Mouse (Mus musculus) forebrain, postnatal 0 days (tissue): ENCODE data around the gene Itpkb. TPM values are rescaled to one million over a fixed set of nuclear protein-coding genes. Genes with fewer than 3 reads are reported as not detected.
A peak's percentile ranks its signal among the peaks of the same experiment; 100 is the strongest.

Source experiments
- ATAC-seq: fragments of 200-750 bp; cut with Nextera tagmentation; 2 replicates; pipeline ENCODE4 v1.8.0; 2017; ENCODE audit warnings: mild to moderate bottlenecking, moderate library complexity
- DNase-seq: peaks from one replicate; pipeline ENCODE4 v3.0.0-alpha.2; 2015
- H3K27ac ChIP-seq: fragments of 300-500 bp; sonication (generic); 2 replicates; pipeline ENCODE4 v1.5.1; 2014; ENCODE audit warnings: low read depth, mild to moderate bottlenecking, antibody characterized with exemption, low read length, moderate library complexity, mixed read lengths
- H3K27me3 ChIP-seq: fragments of 300-500 bp; sonication (generic); 2 replicates; pipeline ENCODE4 v1.6.1; 2014; ENCODE audit warnings: mild to moderate bottlenecking, low read length, mixed read lengths; ENCODE audit not compliant: insufficient read depth
- H3K36me3 ChIP-seq: fragments of 300-500 bp; sonication (generic); 2 replicates; pipeline ENCODE4 v1.6.1; 2014; ENCODE audit warnings: mild to moderate bottlenecking, moderate library complexity; ENCODE audit not compliant: insufficient read depth
- H3K4me1 ChIP-seq: fragments of 300-500 bp; sonication (generic); 2 replicates; pipeline ENCODE4 v1.6.1; 2014; ENCODE audit warnings: antibody characterized with exemption; ENCODE audit not compliant: insufficient read depth
- H3K4me2 ChIP-seq: fragments of 300-500 bp; sonication (generic); 2 replicates; pipeline ENCODE4 v1.6.1; 2014; ENCODE audit warnings: low read depth, mild to moderate bottlenecking, moderate library complexity
- H3K4me3 ChIP-seq: fragments of 300-500 bp; sonication (generic); 2 replicates; pipeline ENCODE4 v1.5.1; 2014; ENCODE audit warnings: low read depth, low read length, mixed read lengths
- H3K9ac ChIP-seq: fragments of 300-500 bp; sonication (generic); 2 replicates; pipeline ENCODE4 v1.6.1; 2014; ENCODE audit warnings: mild to moderate bottlenecking
- H3K9me3 ChIP-seq: fragments of 300-500 bp; sonication (generic); 2 replicates; pipeline ENCODE4 v1.6.1; 2016; ENCODE audit warnings: low read length
- CTCF ChIP-seq: sonication (generic); IDR thresholded peaks from 2 replicates; pipeline ENCODE4 v1.5.1; 2016; ENCODE audit warnings: antibody characterized with exemption, control low read depth, low read depth
- WGBS: fragments of 180-500 bp; shearing (Covaris S2); extraction: QIAGEN DNeasy Blood & Tissue Kit; methylation state at CpG from one replicate; pipeline ENCODE4 v1.1.7; 2014; 5-methylcytosine and 5-hydroxymethylcytosine counted together
- polyA plus RNA-seq: library from polyadenylated mRNA; unstranded; fragments of >200 nt; fragmentation: Nextera tagmentation; extraction: Ambion mirVana; gene quantifications from 2 replicates; pipeline ENCODE4 v1.2.1, GENCODE M21; 2015
- total RNA-seq: library from RNA; depleted of rRNA; stranded (reverse); fragments of >200 nt; gene quantifications from 2 replicates; pipeline ENCODE4 v1.2.3, GENCODE M21; 2014; rRNA removed

Itpkb gene
- total and polyA plus RNA-seq, 2 experiments from 2014 or later, result 1.9 to 6.4 TPM

GRCm38 (mm10) chr1:180460721-180461120 is 130.4 kb downstream of the Itpkb start:
- WGBS, result 45% methylated on average over 5 of the region's 5 CpGs
- H3K27ac ChIP-seq, result no peak overlapping the region
- ATAC-seq (peak; percentile 58), DNase-seq (no peak)
- no peaks in the 10 kb centered on the region for H3K27me3 ChIP-seq
- TF ChIP-seq CTCF, result no peak
- H3K9ac ChIP-seq, result no peak overlapping the region
- H3K4me3 ChIP-seq, result no peak overlapping the region
- H3K9me3 ChIP-seq, result no peaks in the 10 kb centered on the region
- H3K36me3 ChIP-seq, result no peaks in the 10 kb centered on the region
- H3K4me2 ChIP-seq, result no peak overlapping the region
- peaks cover 10% of the 10 kb centered on the region; the same call in 1 of the 2 replicates for H3K4me1 ChIP-seq

- no peak overlapping the region for H3K4me3 ChIP-seq
- no peaks in the 10 kb centered on the region for H3K27me3 ChIP-seq
- no peak for ATAC-seq
- no peak overlapping the region for H3K27ac ChIP-seq
- WGBS, result 59% methylated on average over 5 of the region's 5 CpGs
- H3K9ac ChIP-seq, result no peak overlapping the region
- TF ChIP-seq CTCF, result no peak
- DNase-seq, result no peak
- no peaks in the 10 kb centered on the region for H3K9me3 ChIP-seq
- no peaks in the 10 kb centered on the region for H3K36me3 ChIP-seq
- H3K4me1 ChIP-seq, result peaks cover 10% of the 10 kb centered on the region; the same call in 1 of the 2 replicates
- H3K4me2 ChIP-seq, result no peak overlapping the region
Observed at GRCm38 (mm10) chr1:180462396-180462795, 132.1 kb downstream of the Itpkb start.

GRCm38 (mm10) chr1:180462983-180463475 is 132.7 kb downstream of the Itpkb start:
- DNase-seq, result no peak
- 75% methylated on average over 5 of the region's 5 CpGs for WGBS
- no peak for ATAC-seq
- Histone ChIP-seq H3K27ac (no peak overlapping the region), H3K4me2 (no peak overlapping the region), H3K27me3 (no peaks in the 10 kb centered on the region), H3K4me1 (peaks cover 9% of the 10 kb centered on the region; the same call in 1 of the 2 replicates), H3K9ac (no peak overlapping the region), H3K4me3 (no peak overlapping the region), H3K36me3 (no peaks in the 10 kb centered on the region), H3K9me3 (no peaks in the 10 kb centered on the region)
- TF ChIP-seq CTCF, result no peak

DNA sequence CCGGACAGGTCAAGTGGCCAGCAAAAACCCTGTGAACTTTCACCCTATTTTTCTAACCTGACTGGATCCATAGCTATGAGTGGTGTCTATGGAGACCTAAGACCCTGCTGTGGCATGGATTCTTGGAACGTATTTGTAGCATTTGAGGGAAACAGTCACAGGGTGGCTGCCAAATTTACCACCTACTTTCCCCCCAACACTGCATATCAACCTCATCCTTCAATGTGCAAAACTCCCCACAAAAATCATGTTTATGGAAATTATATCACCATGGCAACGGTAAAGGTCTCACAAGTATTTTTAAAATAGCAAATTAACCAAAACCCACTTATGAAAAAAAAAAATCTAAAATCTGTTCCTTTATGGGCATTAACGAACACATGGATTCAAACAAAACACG is 134.1 kb downstream of the Itpkb start:
- Histone ChIP-seq H3K9me3 (no peaks in the 10 kb centered on the region), H3K4me1 (peaks cover 6% of the 10 kb centered on the region; the same call in 1 of the 2 replicates), H3K9ac (no peak overlapping the region), H3K4me2 (no peak overlapping the region), H3K27me3 (no peaks in the 10 kb centered on the region), H3K36me3 (no peaks in the 10 kb centered on the region), H3K27ac (peak overlapping the region; percentile 57; the same call in 1 of the 2 replicates), H3K4me3 (no peak overlapping the region)
- DNase-seq (peak; percentile 39), ATAC-seq (peak; percentile 35; the same call in 1 of the 2 replicates)
- TF ChIP-seq CTCF, result no peak
- 56% methylated on average over 5 of the region's 5 CpGs for WGBS

DNA sequence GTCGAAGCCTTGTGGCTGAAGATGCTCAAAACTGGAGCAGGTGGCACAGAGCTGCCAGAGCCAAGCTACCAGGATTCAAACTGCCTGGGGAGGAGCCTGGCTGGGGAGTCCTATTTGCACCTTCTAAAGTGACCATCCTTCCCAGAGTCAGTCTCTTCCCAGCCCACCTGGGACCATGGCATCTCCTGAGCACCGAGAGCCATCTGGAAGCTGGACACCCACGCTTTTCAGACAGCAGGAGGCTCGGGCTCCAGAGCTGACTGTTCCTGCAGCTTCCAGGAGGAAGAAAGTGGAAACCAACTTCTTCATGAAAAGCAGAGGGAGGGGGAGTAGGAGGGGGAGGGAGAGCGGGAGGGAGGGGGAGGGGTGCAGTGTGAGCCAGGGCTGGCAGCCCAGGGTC is 135.3 kb downstream of the Itpkb start:
- DNase-seq, result no peak
- peaks cover 6% of the 10 kb centered on the region; the same call in 1 of the 2 replicates for H3K4me1 ChIP-seq
- H3K4me2 ChIP-seq, result no peak overlapping the region
- no peak overlapping the region for H3K9ac ChIP-seq
- no peak overlapping the region for H3K4me3 ChIP-seq
- no peak for ATAC-seq
- H3K27me3 ChIP-seq, result no peaks in the 10 kb centered on the region
- no peaks in the 10 kb centered on the region for H3K9me3 ChIP-seq
- no peak for TF ChIP-seq CTCF
- 74% methylated on average over 5 of the region's 5 CpGs for WGBS
- H3K36me3 ChIP-seq, result no peaks in the 10 kb centered on the region
- no peak overlapping the region; the same call in 1 of the 2 replicates for H3K27ac ChIP-seq

DNA sequence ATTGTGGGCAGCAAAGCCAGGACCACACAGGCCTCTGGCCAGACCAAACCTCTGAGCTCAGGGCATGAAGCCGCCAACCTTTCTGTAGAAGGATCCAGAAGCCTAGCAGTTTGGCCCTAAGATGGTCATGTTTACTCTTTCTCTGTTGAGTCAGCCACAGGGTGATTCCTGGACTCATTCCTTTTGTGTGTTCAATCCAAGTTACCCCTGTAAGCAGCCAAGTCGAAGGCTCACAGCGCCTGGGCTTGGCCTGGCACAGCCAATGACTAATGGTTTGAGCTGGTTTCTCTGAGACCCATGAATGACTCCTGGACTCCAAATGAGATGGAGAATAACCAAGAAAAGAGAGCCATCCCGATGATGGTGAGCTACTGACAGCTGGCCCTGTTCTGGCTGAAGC is 137.7 kb downstream of the Itpkb start:
- Histone ChIP-seq H3K36me3 (no peaks in the 10 kb centered on the region), H3K9me3 (no peaks in the 10 kb centered on the region), H3K4me3 (no peak overlapping the region), H3K4me2 (no peak overlapping the region), H3K4me1 (no peaks in the 10 kb centered on the region), H3K9ac (no peak overlapping the region), H3K27me3 (no peaks in the 10 kb centered on the region), H3K27ac (no peak overlapping the region)
- no peak for TF ChIP-seq CTCF
- WGBS, result 93% methylated on average over 4 of the region's 4 CpGs
- ATAC-seq (no peak), DNase-seq (no peak)

GRCm38 (mm10) chr1:180473566-180473965 is 143.3 kb downstream of the Itpkb start:
- DNase-seq (no peak), ATAC-seq (no peak)
- H3K9me3 ChIP-seq, result no peaks in the 10 kb centered on the region
- H3K4me2 ChIP-seq, result no peak overlapping the region
- H3K27me3 ChIP-seq, result no peaks in the 10 kb centered on the region
- no peaks in the 10 kb centered on the region for H3K36me3 ChIP-seq
- no peak overlapping the region for H3K4me3 ChIP-seq
- H3K4me1 ChIP-seq, result no peaks in the 10 kb centered on the region
- H3K9ac ChIP-seq, result no peak overlapping the region
- no peak overlapping the region for H3K27ac ChIP-seq
- no peak for TF ChIP-seq CTCF

Other genes with a start within 250 kb of the Itpkb start
- gene Coq8a, start 130.9 kb upstream of the Itpkb start, total RNA-seq, result 1.8 and 3.2 TPM in 2 replicates
- gene Coq8a, start 130.9 kb upstream of the Itpkb start, polyA plus RNA-seq, result 7.1 and 7.3 TPM in 2 replicates
- 18.9 and 22.8 TPM in 2 replicates for gene Psen2, start 67.0 kb upstream of the Itpkb start, total RNA-seq
- 16.0 and 17.9 TPM in 2 replicates for gene Psen2, start 67.0 kb upstream of the Itpkb start, polyA plus RNA-seq
- 59.7 and 80.7 TPM in 2 replicates for gene Stum, start 153.0 kb downstream of the Itpkb start, total RNA-seq
- gene Stum, start 153.0 kb downstream of the Itpkb start, polyA plus RNA-seq, result 15.2 and 16.7 TPM in 2 replicates
- gene Parp1, start 238.4 kb downstream of the Itpkb start, total RNA-seq, result 92.2 and 95.3 TPM in 2 replicates
- 51.6 and 57.5 TPM in 2 replicates for gene Parp1, start 238.4 kb downstream of the Itpkb start, polyA plus RNA-seq